Mouse (Mus musculus) lung, embryonic 15.5 days (tissue): Measurements from ENCODE around the gene Slc2a5. TPM values are rescaled to one million over a fixed set of nuclear protein-coding genes. Genes with fewer than 3 reads are reported as not detected.
A peak's percentile ranks its signal among the peaks of the same experiment; 100 is the strongest.

Source experiments
- ATAC-seq: fragments of 200-750 bp; cut with Nextera tagmentation; 2 replicates; pipeline ENCODE4 v1.8.0; 2017; ENCODE audit warnings: moderate number of reproducible peaks, borderline replicate concordance; ENCODE audit not compliant: low FRiP score, low TSS enrichment; ENCODE audit errors: extremely low read depth
- H3K27ac ChIP-seq: fragments of 300-500 bp; sonication (generic); 2 replicates; pipeline ENCODE4 v1.5.1; 2015; ENCODE audit warnings: moderate library complexity, mild to moderate bottlenecking, inconsistent platforms
- H3K27me3 ChIP-seq: fragments of 300-500 bp; sonication (generic); 2 replicates; pipeline ENCODE4 v1.6.1; 2015; ENCODE audit warnings: inconsistent platforms
- H3K36me3 ChIP-seq: fragments of 300-500 bp; sonication (generic); 2 replicates; pipeline ENCODE4 v1.6.1; 2015; ENCODE audit warnings: inconsistent platforms
- H3K4me1 ChIP-seq: fragments of 300-500 bp; sonication (generic); 2 replicates; pipeline ENCODE4 v1.6.1; 2015; ENCODE audit warnings: inconsistent platforms
- H3K4me2 ChIP-seq: fragments of 300-500 bp; sonication (generic); 2 replicates; pipeline ENCODE4 v1.6.1; 2015; ENCODE audit warnings: inconsistent platforms, mild to moderate bottlenecking, moderate library complexity
- H3K4me3 ChIP-seq: fragments of 300-500 bp; sonication (generic); 2 replicates; pipeline ENCODE4 v1.5.1; 2015; ENCODE audit warnings: mild to moderate bottlenecking, inconsistent platforms
- H3K9ac ChIP-seq: fragments of 300-500 bp; sonication (generic); 2 replicates; pipeline ENCODE4 v1.6.1; 2015; ENCODE audit warnings: inconsistent platforms
- H3K9me3 ChIP-seq: fragments of 300-500 bp; sonication (generic); 2 replicates; pipeline ENCODE4 v1.6.1; 2016; ENCODE audit warnings: inconsistent platforms
- WGBS: fragments of 180-500 bp; shearing (Covaris S2); methylation state at CpG from one replicate; pipeline ENCODE4 v1.1.7; 2015; 5-methylcytosine and 5-hydroxymethylcytosine counted together
- polyA plus RNA-seq: library from polyadenylated mRNA; unstranded; fragments of >200 nt; fragmentation: Nextera tagmentation; extraction: Ambion mirVana; gene quantifications from 2 replicates; pipeline ENCODE4 v1.2.1, GENCODE M21; 2015

The Slc2a5 gene
- polyA plus RNA-seq, 1 experiment from 2014 or later = 0.54 TPM

DNA sequence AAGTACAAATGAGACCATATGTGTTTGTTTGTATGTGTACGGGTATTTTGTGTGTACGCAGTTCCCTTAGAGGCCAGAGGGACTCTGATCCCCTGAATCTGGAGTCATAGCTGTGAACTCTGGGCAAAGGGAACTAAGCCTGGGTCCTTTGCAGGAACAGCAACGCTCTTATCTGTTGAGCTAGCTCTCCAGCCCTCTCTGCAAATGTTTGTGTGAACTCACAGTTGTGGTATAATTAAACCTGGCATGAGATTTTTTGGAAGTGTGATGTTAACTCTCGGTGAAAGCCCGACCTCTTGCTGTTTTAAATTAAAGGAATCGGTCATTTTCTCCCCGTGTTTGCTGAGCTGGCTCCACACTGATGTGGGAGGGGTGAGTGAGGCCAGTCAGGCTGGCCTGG is 13.4 kb upstream of the Slc2a5 start:
- Histone ChIP-seq H3K27me3 (no peaks in the 10 kb centered on the region; the same call in 1 of the 2 replicates), H3K4me3 (no peak overlapping the region), H3K9ac (no peak overlapping the region), H3K4me1 (no peaks in the 10 kb centered on the region), H3K9me3 (no peaks in the 10 kb centered on the region), H3K36me3 (no peaks in the 10 kb centered on the region), H3K27ac (no peak overlapping the region), H3K4me2 (no peak overlapping the region)
- whole genome bisulfite sequencing = 30% methylated on average over 7 of the region's 7 CpGs
- no peak for ATAC-seq

DNA sequence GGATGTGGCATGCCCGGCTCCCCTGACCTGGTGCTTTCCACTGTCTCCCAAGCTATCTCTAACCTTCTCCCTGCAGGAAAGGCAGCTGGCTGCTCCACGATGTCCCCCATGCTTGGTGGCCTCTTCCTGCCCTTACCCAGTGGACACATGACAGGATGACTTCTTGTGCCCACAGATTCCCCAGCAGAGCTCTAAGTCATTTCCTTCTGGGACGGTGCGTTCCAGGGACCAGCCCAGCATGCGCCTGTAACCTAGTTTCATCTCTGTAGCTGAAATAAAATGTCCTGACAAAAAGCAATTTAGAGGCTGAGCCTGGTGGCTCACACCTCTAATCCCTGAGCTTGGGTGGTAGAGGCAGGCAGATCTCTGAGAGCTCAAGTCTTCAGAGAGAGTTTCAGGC is 12.4 kb upstream of the Slc2a5 start:
- no peak for ATAC-seq
- Histone ChIP-seq H3K4me3 (no peak overlapping the region), H3K27ac (no peak overlapping the region), H3K4me1 (no peaks in the 10 kb centered on the region), H3K9ac (no peak overlapping the region), H3K4me2 (no peak overlapping the region), H3K27me3 (no peaks in the 10 kb centered on the region), H3K9me3 (no peaks in the 10 kb centered on the region), H3K36me3 (no peaks in the 10 kb centered on the region)
- WGBS = 58% methylated on average over 5 of the region's 5 CpGs

DNA sequence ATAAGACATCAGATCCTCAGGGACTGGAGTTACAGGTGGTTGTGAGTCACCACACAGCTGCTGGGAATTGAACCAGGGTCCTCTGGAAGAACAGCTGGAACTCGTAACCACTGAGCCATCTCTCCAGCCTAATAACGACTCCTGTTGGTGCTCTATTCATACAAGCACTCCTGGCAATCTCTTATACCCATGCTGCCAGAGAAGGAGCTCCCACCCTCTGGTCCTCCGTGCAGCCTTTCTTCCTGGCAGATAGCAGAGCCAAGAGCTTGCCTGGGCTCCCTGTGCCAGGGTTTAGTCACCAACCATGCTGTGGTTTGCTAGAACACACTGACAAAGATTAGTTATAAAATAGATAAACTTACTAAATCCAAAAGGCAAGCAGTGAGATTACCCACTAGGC is 9.4 kb upstream of the Slc2a5 start:
- Histone ChIP-seq H3K9me3 (no peaks in the 10 kb centered on the region), H3K36me3 (no peaks in the 10 kb centered on the region), H3K4me1 (no peaks in the 10 kb centered on the region), H3K27ac (no peak overlapping the region), H3K9ac (no peak overlapping the region), H3K27me3 (no peaks in the 10 kb centered on the region), H3K4me2 (no peak overlapping the region), H3K4me3 (no peak overlapping the region)
- WGBS = 58% methylated on average over 3 of the region's 3 CpGs
- ATAC-seq = no peak

DNA sequence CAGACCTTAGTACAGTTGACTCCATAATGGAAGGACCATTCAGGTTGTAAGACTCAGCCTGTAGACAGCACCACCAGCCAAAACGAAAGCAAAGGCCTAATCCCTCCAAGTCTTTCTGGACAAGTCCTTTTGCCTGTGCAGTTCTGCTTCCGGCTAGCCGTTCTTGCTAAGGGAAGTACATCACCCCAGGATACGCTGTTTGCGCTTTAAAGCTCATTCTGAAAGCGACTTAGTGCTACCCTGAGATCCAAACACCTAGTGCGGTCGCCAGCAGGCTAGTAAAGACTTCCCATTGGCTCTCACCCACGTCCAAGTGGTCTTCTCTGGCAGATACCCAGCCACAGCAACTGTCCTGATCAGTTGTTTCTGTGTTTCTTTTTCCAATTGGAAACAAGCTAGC is 8.7 kb upstream of the Slc2a5 start:
- Histone ChIP-seq H3K27me3 (no peaks in the 10 kb centered on the region), H3K4me1 (no peaks in the 10 kb centered on the region), H3K4me3 (no peak overlapping the region), H3K36me3 (no peaks in the 10 kb centered on the region), H3K9me3 (no peaks in the 10 kb centered on the region), H3K4me2 (no peak overlapping the region), H3K9ac (no peak overlapping the region), H3K27ac (no peak overlapping the region)
- no peak for ATAC-seq
- 76% methylated on average over 9 of the region's 9 CpGs for WGBS

DNA sequence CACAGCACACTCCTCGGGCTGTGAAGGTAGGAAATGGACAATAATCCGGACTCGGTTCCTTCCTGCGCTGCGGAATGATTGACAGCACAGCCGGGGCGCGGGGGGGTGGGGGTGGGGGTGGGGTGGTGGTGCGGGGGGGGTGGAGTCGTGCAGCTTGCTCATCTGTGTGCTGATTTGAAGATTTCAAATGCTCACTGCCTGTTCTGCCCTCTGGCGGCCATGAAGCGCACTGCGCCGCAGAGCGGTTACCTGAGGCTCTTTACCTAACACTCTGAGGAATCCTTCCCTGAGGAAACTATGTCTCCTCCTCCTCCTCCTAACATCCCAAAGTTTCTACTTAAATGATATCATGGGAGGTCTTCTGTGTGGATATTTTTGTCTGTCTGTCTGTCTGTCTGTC is 6.2 kb upstream of the Slc2a5 start:
- no peaks in the 10 kb centered on the region for H3K4me1 ChIP-seq
- no peaks in the 10 kb centered on the region for H3K36me3 ChIP-seq
- 2% methylated on average over 15 of the region's 15 CpGs for WGBS
- no peaks in the 10 kb centered on the region for H3K9me3 ChIP-seq
- 0 out of 2 replicates have a peak overlapping the region, but pooled peaks have one; percentile 16 for H3K4me2 ChIP-seq
- no peaks in the 10 kb centered on the region for H3K27me3 ChIP-seq
- ATAC-seq = no peak
- H3K9ac ChIP-seq = no peak overlapping the region
- H3K4me3 ChIP-seq = no peak overlapping the region
- H3K27ac ChIP-seq = no peak overlapping the region

DNA sequence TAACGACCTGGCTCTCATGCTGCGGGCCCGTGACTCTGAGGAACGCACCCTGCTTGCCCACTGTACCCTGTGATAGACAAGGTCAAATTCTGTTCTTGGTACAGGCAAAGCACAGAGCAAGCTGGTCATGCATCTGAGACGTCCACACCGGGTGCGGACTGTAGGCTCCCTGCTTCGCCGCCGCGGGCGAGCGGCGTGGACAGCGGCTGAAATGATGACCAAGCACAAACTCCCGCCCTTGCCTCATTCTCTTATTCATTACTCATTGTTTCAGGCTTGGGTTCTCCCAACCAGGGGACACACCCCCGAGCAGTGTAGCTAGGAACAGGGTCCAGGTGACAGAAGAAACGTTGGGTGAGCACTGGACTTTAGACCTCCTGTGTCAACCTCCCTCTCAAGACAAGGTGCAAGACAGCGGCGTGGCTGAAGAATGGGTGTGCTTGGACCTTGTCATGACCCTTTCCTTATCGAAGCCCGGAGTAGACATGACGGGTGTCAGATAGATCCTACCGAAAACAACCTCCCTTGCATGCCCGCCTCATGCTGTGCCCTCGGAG is 4.5 kb upstream of the Slc2a5 start:
- Histone ChIP-seq H3K9me3 (no peaks in the 10 kb centered on the region), H3K9ac (no peak overlapping the region), H3K27me3 (no peaks in the 10 kb centered on the region), H3K4me1 (peaks cover 9% of the 10 kb centered on the region; the same call in 1 of the 2 replicates), H3K4me3 (no peak overlapping the region), H3K4me2 (no peak overlapping the region), H3K27ac (no peak overlapping the region), H3K36me3 (no peaks in the 10 kb centered on the region)
- ATAC-seq = no peak
- 85% methylated on average over 26 of the region's 26 CpGs for WGBS

DNA sequence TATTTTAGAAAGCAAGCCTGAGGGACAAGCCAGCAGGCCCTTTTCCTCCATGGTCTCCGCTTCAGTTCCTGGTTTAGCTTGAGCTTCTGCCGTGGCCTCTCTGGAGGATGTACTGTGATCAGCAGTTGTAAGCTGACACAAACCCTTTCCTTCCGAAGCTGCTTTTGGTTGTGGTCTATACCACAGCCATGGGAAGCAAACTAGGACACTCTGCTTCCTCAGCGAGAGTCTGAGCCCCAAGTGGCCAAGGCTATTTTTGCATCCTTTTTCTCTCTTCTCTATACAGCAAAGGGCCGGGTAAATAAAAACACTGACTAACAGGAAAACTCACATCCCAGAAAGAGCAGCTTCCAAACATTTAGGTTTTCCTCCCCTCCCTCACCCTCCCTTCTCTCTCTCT is 1.8 kb upstream of the Slc2a5 start:
- Histone ChIP-seq H3K9ac (no peak overlapping the region), H3K9me3 (no peaks in the 10 kb centered on the region), H3K36me3 (no peaks in the 10 kb centered on the region), H3K4me3 (no peak overlapping the region), H3K27ac (no peak overlapping the region), H3K4me1 (peaks cover 21% of the 10 kb centered on the region), H3K27me3 (no peaks in the 10 kb centered on the region), H3K4me2 (no peak overlapping the region)
- no peak; the same call in 1 of the 2 replicates for ATAC-seq
- WGBS = 36% methylated on average over 5 of the region's 5 CpGs

DNA sequence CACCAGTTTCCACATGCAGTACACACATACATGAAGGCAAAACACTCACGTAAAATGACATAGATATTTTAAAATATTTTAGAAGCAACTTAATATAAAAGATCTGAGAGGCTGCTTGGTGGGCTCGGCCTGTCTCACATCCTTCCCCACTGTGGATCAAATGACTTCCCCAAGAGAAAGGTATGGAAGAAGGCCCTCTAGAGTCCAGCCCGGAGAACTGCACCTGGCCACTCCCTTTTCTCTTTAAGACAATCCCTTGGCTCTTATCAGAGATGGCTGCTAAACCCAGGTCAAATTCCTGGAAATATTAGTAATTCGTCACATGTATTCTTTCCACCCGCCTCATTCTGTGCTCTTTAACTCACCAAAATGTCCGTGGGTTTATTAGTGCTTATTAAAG is 920 bp upstream of the Slc2a5 start:
- Histone ChIP-seq H3K27ac (no peak overlapping the region), H3K4me3 (no peak overlapping the region), H3K4me1 (peaks cover 21% of the 10 kb centered on the region), H3K27me3 (no peaks in the 10 kb centered on the region), H3K9me3 (no peaks in the 10 kb centered on the region), H3K9ac (no peak overlapping the region), H3K4me2 (no peak overlapping the region), H3K36me3 (no peaks in the 10 kb centered on the region)
- ATAC-seq = no peak
- 61% methylated on average over 6 of the region's 6 CpGs for WGBS

DNA sequence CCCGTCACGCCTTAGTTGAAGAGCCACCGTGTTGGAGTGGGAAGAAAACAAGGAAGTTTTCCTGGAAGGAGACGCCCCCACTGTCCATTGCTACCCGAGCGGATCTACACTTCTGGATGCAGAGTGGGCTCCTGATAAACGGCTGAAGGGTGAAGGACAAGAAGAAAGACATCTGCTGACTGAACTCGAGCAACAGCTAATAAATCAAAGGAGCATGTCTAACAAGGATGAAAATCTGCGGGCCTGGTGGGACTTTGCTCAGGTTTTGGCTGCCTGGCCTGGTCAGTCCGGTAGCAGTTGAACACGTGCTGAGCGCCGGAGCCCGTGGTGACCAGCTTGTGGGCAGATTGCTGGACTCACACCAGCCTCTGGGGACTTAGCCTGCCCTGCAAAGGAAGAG is 557 bp downstream of the Slc2a5 start:
- Histone ChIP-seq H3K9me3 (no peaks in the 10 kb centered on the region), H3K36me3 (no peaks in the 10 kb centered on the region), H3K27ac (no peak overlapping the region), H3K9ac (no peak overlapping the region), H3K4me3 (no peak overlapping the region), H3K27me3 (no peaks in the 10 kb centered on the region), H3K4me1 (peaks cover 21% of the 10 kb centered on the region), H3K4me2 (peak overlapping the region; percentile 34)
- WGBS = 30% methylated on average over 14 of the region's 14 CpGs
- ATAC-seq = no peak

DNA sequence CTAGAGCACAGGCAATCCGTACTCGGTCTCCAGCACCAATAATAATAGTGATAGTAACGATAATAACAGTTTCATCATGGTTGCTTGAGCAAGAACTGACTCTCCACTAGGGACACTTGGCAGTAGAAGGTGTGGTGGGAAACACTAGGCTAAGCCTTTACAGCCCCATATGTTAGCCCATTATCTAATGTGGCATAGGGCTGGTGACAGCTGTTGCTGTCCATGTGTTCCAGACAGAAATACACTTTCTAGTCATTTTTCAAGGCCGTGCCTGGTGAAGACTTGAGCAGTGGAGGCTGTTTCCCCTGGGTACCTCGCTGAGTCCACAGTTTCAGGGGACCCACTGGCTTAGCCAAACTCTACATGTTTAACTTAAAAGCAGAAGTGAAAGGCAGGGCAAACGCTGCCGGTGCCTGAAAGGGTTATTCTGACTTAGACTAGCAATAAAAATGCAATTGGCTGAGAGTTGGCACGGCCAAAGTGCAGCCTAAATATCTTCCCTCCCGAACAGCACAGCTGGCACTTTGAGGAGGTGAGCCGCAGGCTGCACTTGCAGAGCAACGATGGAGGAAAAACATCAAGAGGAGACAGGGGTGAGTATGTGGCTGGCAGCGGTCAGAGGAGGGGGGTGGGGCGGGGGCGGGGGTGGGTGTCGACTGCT is 1.2 kb downstream of the Slc2a5 start:
- WGBS = 23% methylated on average over 15 of the region's 15 CpGs
- H3K9me3 ChIP-seq = no peaks in the 10 kb centered on the region
- no peaks in the 10 kb centered on the region for H3K36me3 ChIP-seq
- no peak overlapping the region for H3K4me2 ChIP-seq
- no peak overlapping the region for H3K4me3 ChIP-seq
- no peak for ATAC-seq
- peaks cover 21% of the 10 kb centered on the region for H3K4me1 ChIP-seq
- H3K27me3 ChIP-seq = no peaks in the 10 kb centered on the region
- H3K9ac ChIP-seq = no peak overlapping the region
- H3K27ac ChIP-seq = no peak overlapping the region

DNA sequence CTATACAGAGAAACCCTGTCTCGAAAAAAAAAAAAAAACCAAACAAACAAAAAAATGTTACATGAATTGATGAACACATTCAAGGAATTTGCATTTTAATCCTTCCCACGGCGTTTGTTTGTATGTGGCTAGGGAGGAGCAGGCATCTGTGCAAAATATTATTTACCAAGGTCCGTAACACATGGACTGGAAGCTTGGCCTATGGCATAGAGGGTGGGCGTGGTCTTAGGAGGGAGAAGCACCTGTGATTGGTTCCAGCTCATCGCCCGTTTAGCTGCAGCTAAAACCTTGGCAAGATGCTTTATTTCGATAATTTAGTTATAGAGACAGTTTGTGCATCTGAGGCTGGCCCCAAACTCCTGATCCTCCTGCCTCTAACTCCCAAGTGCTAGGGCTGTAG is 2.3 kb downstream of the Slc2a5 start:
- ATAC-seq = no peak
- 71% methylated on average over 8 of the region's 8 CpGs for WGBS
- Histone ChIP-seq H3K4me2 (no peak overlapping the region), H3K4me1 (peaks cover 21% of the 10 kb centered on the region), H3K27ac (no peak overlapping the region), H3K9ac (no peak overlapping the region), H3K27me3 (no peaks in the 10 kb centered on the region), H3K36me3 (no peaks in the 10 kb centered on the region), H3K9me3 (no peaks in the 10 kb centered on the region), H3K4me3 (no peak overlapping the region)

DNA sequence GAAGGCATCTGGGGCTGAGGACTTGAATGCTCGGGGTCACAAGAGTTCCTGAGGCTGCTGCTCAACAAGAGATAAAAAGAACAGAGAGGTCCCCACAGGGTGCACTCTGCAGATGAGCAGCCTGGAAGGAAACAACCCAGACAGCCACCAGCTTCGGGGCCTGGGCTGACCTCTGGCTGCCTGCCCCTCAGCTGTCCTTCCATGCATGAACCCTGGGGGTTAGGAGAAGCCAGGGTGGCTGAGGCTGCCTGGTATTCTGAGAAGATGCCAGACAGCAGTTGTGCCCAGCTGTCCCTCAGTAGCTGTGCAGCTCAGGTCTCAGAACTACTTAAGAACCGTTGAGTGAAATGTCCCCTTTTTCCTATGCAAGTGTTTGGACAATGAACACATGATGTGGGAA is 3.4 kb downstream of the Slc2a5 start:
- Histone ChIP-seq H3K4me3 (no peak overlapping the region), H3K36me3 (no peaks in the 10 kb centered on the region), H3K9me3 (no peaks in the 10 kb centered on the region), H3K9ac (no peak overlapping the region), H3K27me3 (no peaks in the 10 kb centered on the region), H3K4me1 (peaks cover 21% of the 10 kb centered on the region), H3K4me2 (no peak overlapping the region), H3K27ac (no peak overlapping the region)
- 35% methylated on average over 3 of the region's 3 CpGs for WGBS
- no peak for ATAC-seq

DNA sequence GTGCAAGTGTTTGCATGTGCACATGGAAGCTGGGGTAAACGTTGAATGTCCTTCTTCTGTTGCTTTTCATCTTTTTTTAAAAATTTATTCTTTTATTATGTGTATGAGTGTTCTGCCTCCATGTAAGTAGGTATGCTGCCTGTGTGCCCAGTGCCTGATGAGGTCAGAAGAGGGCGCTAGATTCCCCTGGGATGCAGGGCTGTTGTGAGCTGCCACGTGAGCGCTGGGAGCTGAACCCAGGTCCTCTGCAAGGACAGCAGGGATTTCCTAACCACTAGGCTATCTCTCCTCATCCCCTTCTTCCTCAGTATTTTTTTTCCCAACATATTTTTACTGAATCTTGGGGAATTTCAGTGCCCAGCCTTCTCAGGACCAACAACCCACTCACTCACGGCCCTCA is 7.3 kb downstream of the Slc2a5 start:
- H3K27ac ChIP-seq = no peak overlapping the region
- 80% methylated on average over 5 of the region's 5 CpGs for WGBS
- no peak for ATAC-seq
- no peak overlapping the region for H3K4me3 ChIP-seq
- H3K9ac ChIP-seq = no peak overlapping the region
- no peak overlapping the region for H3K4me2 ChIP-seq
- no peaks in the 10 kb centered on the region for H3K4me1 ChIP-seq
- H3K36me3 ChIP-seq = no peaks in the 10 kb centered on the region
- no peaks in the 10 kb centered on the region for H3K27me3 ChIP-seq
- no peaks in the 10 kb centered on the region for H3K9me3 ChIP-seq
